Mouse (Mus musculus): ENCODE results near the gene Fkbp5.

- no peak for TF ChIP-seq CTCF (IDR thresholded peaks at IDR 0.05; ENCODE audit: low read depth)
- TF ChIP-seq EP300 (IDR thresholded peaks at IDR 0.05; ENCODE audit: low read depth) = no peak
Observed at GRCm38 (mm10) chr17:28406471-28406870, 110.9 kb downstream of the Fkbp5 start.
